In genomic region chr11:22440521-22440920, GRCm38 (mm10) we compare ENCODE assay signal across 7 mouse cellular contexts.
DNase-seq lines count a peak whose midpoint lies in the region; ATAC-seq and TF ChIP-seq lines count a peak whose summit lies in the region.

No protein-coding gene starts in this region.

- 77% methylated on average over 2 of the region's 2 CpGs for WGBS in midbrain, embryonic 16.5 days

- H3K27ac ChIP-seq in layer of hippocampus, adult 2 months: no peak overlapping the region
- H3K27ac ChIP-seq in midbrain, embryonic 16.5 days (ENCODE audit: low read length): no peak overlapping the region

- DNase-seq in layer of hippocampus, adult 2 months (ENCODE audit: low spot score in 2 of 2): peak; percentile 7 to 18
- no peak for DNase-seq in layer of hippocampus, postnatal 10 days (ENCODE audit: low spot score in 2 of 2)
- peak; percentile 85 for DNase-seq in NIH3T3 (ENCODE audit: low read depth)
- DNase-seq in adrenal gland, postnatal 36 days: peak; percentile 64 to 76
- DNase-seq in heart, postnatal 10 days: peak; percentile 30 to 56
- DNase-seq in thymus, postnatal 36 days: no peak

- no peak overlapping the region for H3K9ac ChIP-seq in midbrain, embryonic 16.5 days (ENCODE audit: low read depth, low read length)

- no peaks in the 10 kb centered on the region for H3K36me3 ChIP-seq in midbrain, embryonic 16.5 days (ENCODE audit: control insufficient read depth, insufficient read depth, low read length)

- H3K4me2 ChIP-seq in midbrain, embryonic 16.5 days (ENCODE audit: low read length): no peak overlapping the region

- H3K4me1 ChIP-seq in midbrain, embryonic 16.5 days (ENCODE audit: control insufficient read depth, insufficient read depth, low read length): peaks cover 2% of the 10 kb centered on the region; the same call in 1 of the 2 replicates

- H3K27me3 ChIP-seq in midbrain, embryonic 16.5 days (ENCODE audit: control insufficient read depth, insufficient read depth, low read depth, low read length): no peaks in the 10 kb centered on the region

- TF ChIP-seq CTCF in layer of hippocampus, adult 2 months (conservative IDR thresholded peaks at IDR 0.05): no peak

- intact Hi-C loops in heart, postnatal 10 days (cut with DNase I): no loop called here

- peak; percentile 45 for ATAC-seq in midbrain, embryonic 16.5 days

- no peaks in the 10 kb centered on the region for H3K9me3 ChIP-seq in midbrain, embryonic 16.5 days (replicated peaks; ENCODE audit: control insufficient read depth, low read length, poor library complexity, severe bottlenecking)

- no peak overlapping the region for H3K4me3 ChIP-seq in layer of hippocampus, adult 2 months
- H3K4me3 ChIP-seq in midbrain, embryonic 16.5 days (ENCODE audit: low read depth, low read length): no peak overlapping the region

Comparison
In these comparisons a context has a peak if more than half of its experiments do, and no peak if none do; other contexts are left out.
1. DNase-seq: peak in layer of hippocampus, adult 2 months (2 of 2), NIH3T3 (single experiment), adrenal gland, postnatal 36 days (2 of 2) and heart, postnatal 10 days (2 of 2); none in layer of hippocampus, postnatal 10 days (0 of 2) and thymus, postnatal 36 days (0 of 2).